Mouse (Mus musculus) mature B cell (primary cell): ENCODE measurements around the gene Fstl1.

ENCODE experiments used
- in situ Hi-C: fragments of 300-500 bp; cut with MboI; formaldehyde crosslinking; loops from 2 replicates; pipeline ENCODE4 v1.14.3; 2019

Fstl1 gene

DNA sequence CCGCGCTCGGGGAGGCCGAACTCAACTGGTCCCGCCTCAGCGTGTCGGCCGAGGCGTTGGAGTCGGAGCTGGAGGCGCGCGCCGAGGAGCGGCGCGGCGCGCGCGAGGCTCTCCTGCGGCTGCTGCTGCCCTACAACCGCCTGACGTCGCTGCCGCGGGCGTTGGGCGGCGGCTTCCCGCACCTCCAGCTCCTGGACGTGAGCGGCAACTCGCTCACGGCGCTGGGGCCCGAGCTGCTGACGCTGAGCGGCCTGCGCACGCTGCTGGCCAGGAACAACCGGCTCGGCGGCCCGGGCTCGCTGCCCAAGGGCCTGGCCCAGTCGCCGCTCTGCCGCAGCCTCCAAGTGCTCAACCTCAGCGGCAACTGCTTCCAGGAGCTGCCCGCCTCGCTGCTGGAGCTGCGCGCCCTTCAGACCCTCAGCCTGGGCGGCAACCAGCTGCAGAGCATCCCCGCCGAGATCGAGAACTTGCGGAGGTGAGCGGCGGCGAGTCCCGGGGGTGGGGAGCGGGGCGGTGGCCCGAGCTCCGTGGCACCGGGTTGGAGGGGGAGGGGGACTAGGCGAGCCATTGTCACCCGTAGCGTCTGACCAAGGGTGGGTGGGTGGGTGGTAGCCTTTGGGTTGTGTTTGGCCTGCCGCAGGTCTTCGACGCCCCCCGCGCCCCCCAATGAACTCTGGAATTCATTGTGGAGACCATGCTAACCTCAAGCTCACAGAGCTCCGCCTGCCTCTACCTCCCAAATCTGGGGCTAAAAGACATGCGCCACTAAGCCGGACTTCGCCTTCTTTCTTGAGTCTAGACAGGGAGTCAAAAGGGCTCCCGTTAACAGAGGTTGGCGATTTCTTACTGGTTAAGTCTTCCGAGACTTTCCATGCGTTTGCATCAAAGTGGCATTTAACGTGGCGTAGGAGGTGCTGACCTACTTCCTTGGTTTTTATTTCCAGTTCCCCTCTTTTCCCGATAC, 92.1 kb downstream of the Fstl1 start:
- in situ Hi-C loops = no loop called here

- in situ Hi-C loops = no loop called here
Observed at GRCm38 (mm10) chr16:37869470-37870231, 93.0 kb downstream of the Fstl1 start.

- in situ Hi-C loops = no loop called here
Observed at GRCm38 (mm10) chr16:37871112-37871715, 94.5 kb downstream of the Fstl1 start.

GRCm38 (mm10) chr16:37874501-37875235, 98.0 kb downstream of the Fstl1 start:
- in situ Hi-C loops = no loop called here

GRCm38 (mm10) chr16:37877406-37877805, 100.7 kb downstream of the Fstl1 start:
- in situ Hi-C loops = no loop called here

GRCm38 (mm10) chr16:37878951-37879505, 102.4 kb downstream of the Fstl1 start:
- in situ Hi-C loops = no loop called here

- in situ Hi-C loops = no loop called here
Observed at GRCm38 (mm10) chr16:37879750-37880419, 103.2 kb downstream of the Fstl1 start.

DNA sequence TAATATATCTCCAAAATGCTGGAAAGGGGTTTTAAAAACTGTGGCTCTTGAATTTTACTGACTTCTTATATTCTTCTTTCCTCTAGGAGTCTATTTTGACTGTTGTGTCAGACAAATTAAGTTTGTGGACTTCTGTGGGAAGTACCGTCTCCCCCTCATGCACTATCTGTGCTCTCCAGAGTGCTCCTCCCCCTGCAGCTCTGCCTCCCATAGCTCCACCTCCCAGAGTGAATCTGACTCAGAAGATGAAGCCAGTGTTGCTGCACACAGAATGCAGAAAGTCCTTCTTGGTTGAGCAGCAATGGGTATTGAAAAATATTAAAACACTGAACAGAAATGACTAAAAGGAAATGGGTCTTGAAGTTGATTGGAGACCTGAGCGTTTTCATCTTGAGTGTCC, 104.5 kb downstream of the Fstl1 start:
- in situ Hi-C loops = no loop called here
